Mouse (Mus musculus) adrenal gland, adult (tissue): ENCODE measurements around the gene Ece2.
"Not testable (repeated sequence)": the region's sequence is repeated elsewhere in the genome, so short reads cannot be mapped to it uniquely, and the experiment has no call there.

Experiments
- DNase-seq, 2 experiments: peaks; one replicate each; pipeline ENCODE4 v3.0.0; 2022 to 2023; ENCODE audit warnings: low spot score in 1 of 2; ENCODE audit not compliant: inconsistent age in 2 of 2

Ece2 gene

GRCm38 (mm10) chr16:20621991-20622685, 7.5 kb upstream of the Ece2 start:
- DNase-seq, result peak; percentile 92 to 96

- peak in 1 of 2 experiments; percentile 74 for DNase-seq
Measured at GRCm38 (mm10) chr16:20623211-20623610, 6.4 kb upstream of the Ece2 start.

GRCm38 (mm10) chr16:20628871-20629391, 697 bp upstream of the Ece2 start:
- no peak for DNase-seq

GRCm38 (mm10) chr16:20637410-20637809, 7.8 kb downstream of the Ece2 start:
- DNase-seq, result no peak

GRCm38 (mm10) chr16:20638367-20638766, 8.7 kb downstream of the Ece2 start:
- DNase-seq, result no peak

GRCm38 (mm10) chr16:20642161-20642560, 12.5 kb downstream of the Ece2 start:
- peak; percentile 75 to 91 for DNase-seq

GRCm38 (mm10) chr16:20643911-20644310, 14.3 kb downstream of the Ece2 start:
- peak; percentile 81 to 89 for DNase-seq

GRCm38 (mm10) chr16:20651076-20651946, 21.7 kb downstream of the Ece2 start, which contains the start of gene Psmd2:
TSS of gene Psmd2 (plus strand) at chr16:20651652.
- DNase-seq, result peak; percentile 97 to 99

GRCm38 (mm10) chr16:20651947-20652310, 22.3 kb downstream of the Ece2 start:
- DNase-seq, result no peak

GRCm38 (mm10) chr16:20653315-20653714, 23.7 kb downstream of the Ece2 start:
- no peak for DNase-seq

GRCm38 (mm10) chr16:20657661-20658060, 28.0 kb downstream of the Ece2 start:
- DNase-seq, result no peak

- DNase-seq, result not testable (repeated sequence)
Measured at GRCm38 (mm10) chr16:20668013-20668412, 38.4 kb downstream of the Ece2 start, which contains the start of gene Eif4g1. TSS of gene Eif4g1 (plus strand) at chr16:20668313.

GRCm38 (mm10) chr16:20670291-20670690, 40.7 kb downstream of the Ece2 start:
- DNase-seq, result no peak

GRCm38 (mm10) chr16:20671886-20672285, 42.3 kb downstream of the Ece2 start:
- DNase-seq, result peak; percentile 30 to 58

GRCm38 (mm10) chr16:20672500-20672902, 42.9 kb downstream of the Ece2 start:
- peak; percentile 99 for DNase-seq

GRCm38 (mm10) chr16:20672965-20673705, 43.5 kb downstream of the Ece2 start:
- DNase-seq, result peak in 1 of 2 experiments; percentile 79

GRCm38 (mm10) chr16:20673706-20674303, 44.2 kb downstream of the Ece2 start:
- peak; percentile 62 to 84 for DNase-seq

GRCm38 (mm10) chr16:20675213-20675612, 45.6 kb downstream of the Ece2 start:
- no peak for DNase-seq

- no peak for DNase-seq
Measured at GRCm38 (mm10) chr16:20676702-20677101, 47.1 kb downstream of the Ece2 start.

- no peak for DNase-seq
Measured at GRCm38 (mm10) chr16:20677380-20677779, 47.8 kb downstream of the Ece2 start.
